Mouse (Mus musculus): ENCODE measurements around the gene Fam210b. TPM values are rescaled to one million over a fixed set of nuclear protein-coding genes. Genes with fewer than 3 reads are reported as not detected.

Gene Fam210b
- polyA plus RNA-seq, 1 experiment from 2014 or later = 51.5 TPM

- H3K27me3 ChIP-seq (replicated peaks; ENCODE audit: control insufficient read depth, insufficient read depth, low read length) = no peaks in the 10 kb centered on the region
- no peak overlapping the region for H3K4me2 ChIP-seq (ENCODE audit: low read length)
- no peaks in the 10 kb centered on the region for H3K4me1 ChIP-seq (ENCODE audit: control insufficient read depth, insufficient read depth, low read length)
- H3K9ac ChIP-seq (ENCODE audit: low read length) = no peak overlapping the region
- no peaks in the 10 kb centered on the region for H3K9me3 ChIP-seq (replicated peaks; ENCODE audit: control insufficient read depth, low read length)
- no peaks in the 10 kb centered on the region for H3K36me3 ChIP-seq (ENCODE audit: control insufficient read depth, insufficient read depth, low read length)
- no peak overlapping the region for H3K4me3 ChIP-seq (ENCODE audit: low read depth, low read length)
- ATAC-seq = no peak
- H3K27ac ChIP-seq (ENCODE audit: low read depth, low read length) = no peak overlapping the region
- WGBS = 19% methylated on average over 9 of the region's 9 CpGs
- DNase-seq (ENCODE audit: low spot score) = peak; percentile 53
Observed at GRCm38 (mm10) chr2:172320878-172321277, 24.5 kb upstream of the Fam210b start.

GRCm38 (mm10) chr2:172328248-172328647 lies 17.1 kb upstream of the Fam210b start:
- no peak overlapping the region for H3K4me2 ChIP-seq (ENCODE audit: low read length)
- 51% methylated on average over 8 of the region's 8 CpGs for WGBS
- no peaks in the 10 kb centered on the region for H3K36me3 ChIP-seq (ENCODE audit: control insufficient read depth, insufficient read depth, low read length)
- H3K9ac ChIP-seq (ENCODE audit: low read length) = no peak overlapping the region
- H3K27ac ChIP-seq (ENCODE audit: low read depth, low read length) = no peak overlapping the region
- 0 out of 2 replicates have a peak, but pooled peaks cover 6% of the 10 kb centered on the region for H3K27me3 ChIP-seq (replicated peaks; ENCODE audit: control insufficient read depth, insufficient read depth, low read length)
- no peaks in the 10 kb centered on the region for H3K9me3 ChIP-seq (replicated peaks; ENCODE audit: control insufficient read depth, low read length)
- ATAC-seq (no peak), DNase-seq (ENCODE audit: low spot score) (no peak)
- H3K4me1 ChIP-seq (ENCODE audit: control insufficient read depth, insufficient read depth, low read length) = no peaks in the 10 kb centered on the region
- no peak overlapping the region for H3K4me3 ChIP-seq (ENCODE audit: low read depth, low read length)

- Histone ChIP-seq H3K9me3 (replicated peaks; ENCODE audit: control insufficient read depth, low read length) (no peaks in the 10 kb centered on the region), H3K4me2 (ENCODE audit: low read length) (peak overlapping the region; percentile 40), H3K4me1 (ENCODE audit: control insufficient read depth, insufficient read depth, low read length) (no peaks in the 10 kb centered on the region), H3K9ac (ENCODE audit: low read length) (no peak overlapping the region; the same call in 1 of the 2 replicates), H3K27ac (ENCODE audit: low read depth, low read length) (no peak overlapping the region), H3K4me3 (ENCODE audit: low read depth, low read length) (no peak overlapping the region), H3K27me3 (replicated peaks; ENCODE audit: control insufficient read depth, insufficient read depth, low read length) (0 out of 2 replicates have a peak, but pooled peaks cover 6% of the 10 kb centered on the region), H3K36me3 (ENCODE audit: control insufficient read depth, insufficient read depth, low read length) (no peaks in the 10 kb centered on the region)
- DNase-seq (ENCODE audit: low spot score) (peak; percentile 90), ATAC-seq (peak; percentile 93)
- WGBS = 3% methylated on average over 13 of the region's 13 CpGs
Observed at GRCm38 (mm10) chr2:172329179-172329578, 16.2 kb upstream of the Fam210b start.

GRCm38 (mm10) chr2:172338206-172338942 lies 7.0 kb upstream of the Fam210b start:
- ATAC-seq = peak; percentile 70
- 51% methylated on average over 19 of the region's 19 CpGs for WGBS

GRCm38 (mm10) chr2:172340936-172341335 lies 4.4 kb upstream of the Fam210b start:
- DNase-seq (ENCODE audit: low spot score) (peak; percentile 66), ATAC-seq (no peak)
- Histone ChIP-seq H3K4me3 (ENCODE audit: low read depth, low read length) (no peak overlapping the region), H3K36me3 (ENCODE audit: control insufficient read depth, insufficient read depth, low read length) (no peaks in the 10 kb centered on the region), H3K4me2 (ENCODE audit: low read length) (no peak overlapping the region), H3K27ac (ENCODE audit: low read depth, low read length) (peak overlapping the region; percentile 40; the same call in 1 of the 2 replicates), H3K9me3 (replicated peaks; ENCODE audit: control insufficient read depth, low read length) (no peaks in the 10 kb centered on the region), H3K4me1 (ENCODE audit: control insufficient read depth, insufficient read depth, low read length) (peaks cover 26% of the 10 kb centered on the region), H3K9ac (ENCODE audit: low read length) (no peak overlapping the region), H3K27me3 (replicated peaks; ENCODE audit: control insufficient read depth, insufficient read depth, low read length) (no peaks in the 10 kb centered on the region)
- WGBS = 5% methylated on average over 3 of the region's 3 CpGs

More at GRCm38 (mm10) chr2:172338206-172338942, 7.0 kb upstream of the Fam210b start:
- no peak overlapping the region for H3K4me3 ChIP-seq (ENCODE audit: low read depth, low read length)
- no peak overlapping the region for H3K9ac ChIP-seq (ENCODE audit: low read length)
- no peaks in the 10 kb centered on the region for H3K36me3 ChIP-seq (ENCODE audit: control insufficient read depth, insufficient read depth, low read length)
- H3K9me3 ChIP-seq (replicated peaks; ENCODE audit: control insufficient read depth, low read length) = no peaks in the 10 kb centered on the region
- no peak overlapping the region for H3K4me2 ChIP-seq (ENCODE audit: low read length)
- peaks cover 22% of the 10 kb centered on the region for H3K4me1 ChIP-seq (ENCODE audit: control insufficient read depth, insufficient read depth, low read length)
- DNase-seq (ENCODE audit: low spot score) = peak; percentile 79
- no peaks in the 10 kb centered on the region for H3K27me3 ChIP-seq (replicated peaks; ENCODE audit: control insufficient read depth, insufficient read depth, low read length)
- H3K27ac ChIP-seq (ENCODE audit: low read depth, low read length) = peak overlapping the region; percentile 75

- Histone ChIP-seq H3K4me2 (ENCODE audit: low read length) (no peak overlapping the region), H3K9me3 (replicated peaks; ENCODE audit: control insufficient read depth, low read length) (no peaks in the 10 kb centered on the region), H3K36me3 (ENCODE audit: control insufficient read depth, insufficient read depth, low read length) (no peaks in the 10 kb centered on the region), H3K27ac (ENCODE audit: low read depth, low read length) (peak overlapping the region; percentile 54; the same call in 1 of the 2 replicates), H3K4me1 (ENCODE audit: control insufficient read depth, insufficient read depth, low read length) (peaks cover 26% of the 10 kb centered on the region), H3K4me3 (ENCODE audit: low read depth, low read length) (no peak overlapping the region), H3K27me3 (replicated peaks; ENCODE audit: control insufficient read depth, insufficient read depth, low read length) (no peaks in the 10 kb centered on the region), H3K9ac (ENCODE audit: low read length) (no peak overlapping the region)
- peak; percentile 38 for DNase-seq (ENCODE audit: low spot score)
- WGBS = 8% methylated on average over 5 of the region's 5 CpGs
- ATAC-seq = no peak
Observed at GRCm38 (mm10) chr2:172341606-172342005, 3.8 kb upstream of the Fam210b start.

- H3K36me3 ChIP-seq (ENCODE audit: control insufficient read depth, insufficient read depth, low read length) = no peaks in the 10 kb centered on the region
- H3K4me2 ChIP-seq (ENCODE audit: low read length) = no peak overlapping the region
- H3K27me3 ChIP-seq (replicated peaks; ENCODE audit: control insufficient read depth, insufficient read depth, low read length) = no peaks in the 10 kb centered on the region
- peak overlapping the region; percentile 80; the same call in 1 of the 2 replicates for H3K27ac ChIP-seq (ENCODE audit: low read depth, low read length)
- H3K4me3 ChIP-seq (ENCODE audit: low read depth, low read length) = no peak overlapping the region
- H3K4me1 ChIP-seq (ENCODE audit: control insufficient read depth, insufficient read depth, low read length) = peaks cover 24% of the 10 kb centered on the region
- ATAC-seq (no peak), DNase-seq (ENCODE audit: low spot score) (peak; percentile 33)
- 75% methylated on average over 7 of the region's 7 CpGs for WGBS
- no peak overlapping the region for H3K9ac ChIP-seq (ENCODE audit: low read length)
- no peaks in the 10 kb centered on the region for H3K9me3 ChIP-seq (replicated peaks; ENCODE audit: control insufficient read depth, low read length)
Observed at GRCm38 (mm10) chr2:172343751-172344150, 1.6 kb upstream of the Fam210b start.

- ATAC-seq (no peak), DNase-seq (ENCODE audit: low spot score) (no peak)
- Histone ChIP-seq H3K9me3 (replicated peaks; ENCODE audit: control insufficient read depth, low read length) (no peaks in the 10 kb centered on the region), H3K27me3 (replicated peaks; ENCODE audit: control insufficient read depth, insufficient read depth, low read length) (no peaks in the 10 kb centered on the region), H3K27ac (ENCODE audit: low read depth, low read length) (peak overlapping the region; percentile 80), H3K4me2 (ENCODE audit: low read length) (peak overlapping the region; percentile 95), H3K4me3 (ENCODE audit: low read depth, low read length) (peak overlapping the region; percentile 67), H3K9ac (ENCODE audit: low read length) (no peak overlapping the region), H3K36me3 (ENCODE audit: control insufficient read depth, insufficient read depth, low read length) (peaks cover under 1% of the 10 kb centered on the region; the same call in 1 of the 2 replicates), H3K4me1 (ENCODE audit: control insufficient read depth, insufficient read depth, low read length) (peaks cover 25% of the 10 kb centered on the region)
- WGBS = 20% methylated on average over 5 of the region's 5 CpGs
Observed at GRCm38 (mm10) chr2:172344669-172345068, 696 bp upstream of the Fam210b start.

Measured in forebrain, embryonic 14.5 days (tissue).